Mouse (Mus musculus): ENCODE results near the gene Fam149a. TPM values are rescaled to one million over a fixed set of nuclear protein-coding genes. Genes with fewer than 3 reads are reported as not detected.
"Not testable (repeated sequence)": the region's sequence is repeated elsewhere in the genome, so short reads cannot be mapped to it uniquely, and the experiment has no call there.

The Fam149a gene
- polyA plus RNA-seq, 1 experiment from 2014 or later = 1.6 TPM

GRCm38 (mm10) chr8:45330856-45331255 is 51.2 kb downstream of the Fam149a start:
- Histone ChIP-seq H3K36me3 (no peaks in the 10 kb centered on the region), H3K4me1 (replicated peaks) (peaks cover 5% of the 10 kb centered on the region; the same call in 1 of the 2 replicates), H3K4me2 (no peak overlapping the region), H3K9ac (no peak overlapping the region), H3K27me3 (no peaks in the 10 kb centered on the region), H3K27ac (no peak overlapping the region), H3K4me3 (replicated peaks) (no peak overlapping the region), H3K9me3 (replicated peaks) (no peaks in the 10 kb centered on the region)
- 30% methylated on average over 3 of the region's 3 CpGs for WGBS (ENCODE audit: insufficient replicate concordance)
- no peak for ATAC-seq (ENCODE audit: low read depth)
- no peak for DNase-seq

DNA sequence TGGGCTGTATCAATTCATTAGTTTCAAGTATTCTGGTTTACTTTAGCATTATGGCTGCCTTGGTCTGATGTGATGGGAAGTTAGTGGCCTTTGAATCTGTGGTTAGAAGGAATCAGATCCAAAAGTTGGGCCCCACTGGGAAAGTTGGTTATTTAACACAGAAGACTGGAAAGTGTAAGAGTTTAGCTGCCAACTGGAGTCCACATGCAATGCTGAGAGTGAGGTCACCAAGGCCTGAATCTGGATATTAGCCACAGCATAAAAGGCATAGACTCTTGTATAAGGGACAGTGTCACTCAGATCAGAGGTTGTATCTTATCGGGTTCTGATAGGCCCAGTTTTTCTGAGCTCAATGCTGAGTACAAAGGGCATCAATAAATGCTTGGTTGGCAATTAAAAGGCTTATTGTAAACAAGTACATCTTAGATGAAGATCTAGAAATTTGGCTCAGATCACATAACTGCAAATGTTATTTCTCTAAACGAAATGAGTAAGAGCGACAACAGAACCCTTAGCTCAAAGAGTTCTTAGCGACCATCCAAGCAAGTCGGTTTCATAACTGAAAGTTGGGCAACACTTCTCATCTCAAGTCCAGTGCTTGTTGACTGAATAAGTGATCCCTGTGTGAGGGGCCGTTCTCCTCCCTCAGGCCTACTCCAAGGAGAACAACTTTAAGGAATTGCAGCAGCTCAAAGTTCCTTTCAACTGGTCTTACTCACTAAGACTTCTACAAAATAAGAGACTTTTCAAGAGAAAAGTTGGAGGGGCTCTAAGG is 52.7 kb downstream of the Fam149a start:
- Histone ChIP-seq H3K36me3 (no peaks in the 10 kb centered on the region), H3K4me1 (replicated peaks) (peaks cover 5% of the 10 kb centered on the region; the same call in 1 of the 2 replicates), H3K9me3 (replicated peaks) (no peaks in the 10 kb centered on the region), H3K27ac (no peak overlapping the region), H3K4me2 (no peak overlapping the region), H3K4me3 (replicated peaks) (no peak overlapping the region), H3K27me3 (no peaks in the 10 kb centered on the region), H3K9ac (no peak overlapping the region)
- DNase-seq (no peak), ATAC-seq (ENCODE audit: low read depth) (no peak)
- 71% methylated on average over 6 of the region's 6 CpGs for WGBS (ENCODE audit: insufficient replicate concordance)

- not testable (repeated sequence) for H3K4me3 ChIP-seq (replicated peaks); H3K36me3 ChIP-seq; DNase-seq; H3K4me1 ChIP-seq (replicated peaks); ATAC-seq (ENCODE audit: low read depth); H3K27me3 ChIP-seq; H3K9ac ChIP-seq; H3K4me2 ChIP-seq; H3K9me3 ChIP-seq (replicated peaks); H3K27ac ChIP-seq
Measured at GRCm38 (mm10) chr8:45327076-45327475, 55.0 kb downstream of the Fam149a start.

DNA sequence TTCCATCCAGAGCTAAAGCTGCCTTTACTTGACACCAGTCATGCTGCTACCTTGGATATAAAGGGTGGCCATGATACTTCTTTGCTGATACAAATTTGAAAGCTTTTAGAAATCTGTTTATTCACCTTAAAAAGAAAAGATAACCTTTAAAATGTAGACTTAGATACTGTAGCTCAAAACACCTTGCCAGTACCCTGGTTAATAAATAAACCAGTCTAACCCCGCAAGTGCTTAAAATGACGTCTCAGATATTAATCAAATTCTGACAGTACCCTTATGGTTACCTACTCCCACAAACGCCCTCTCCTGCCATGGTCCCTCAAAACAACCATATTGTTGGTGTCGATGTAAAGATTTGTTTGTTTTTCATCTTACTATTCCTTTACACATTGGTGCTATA is 57.9 kb downstream of the Fam149a start:
- no peak overlapping the region for H3K27ac ChIP-seq
- no peak overlapping the region for H3K9ac ChIP-seq
- 62% methylated on average over 4 of the region's 4 CpGs for WGBS (ENCODE audit: insufficient replicate concordance)
- no peak overlapping the region for H3K4me3 ChIP-seq (replicated peaks)
- ATAC-seq (ENCODE audit: low read depth) = no peak
- H3K27me3 ChIP-seq = no peaks in the 10 kb centered on the region
- DNase-seq = no peak
- no peaks in the 10 kb centered on the region for H3K36me3 ChIP-seq
- H3K4me2 ChIP-seq = no peak overlapping the region
- H3K9me3 ChIP-seq (replicated peaks) = no peaks in the 10 kb centered on the region
- H3K4me1 ChIP-seq (replicated peaks) = no peaks in the 10 kb centered on the region

GRCm38 (mm10) chr8:45321365-45321764 is 60.7 kb downstream of the Fam149a start:
- Histone ChIP-seq H3K36me3 (no peaks in the 10 kb centered on the region), H3K4me1 (replicated peaks) (no peaks in the 10 kb centered on the region), H3K4me2 (no peak overlapping the region), H3K4me3 (replicated peaks) (no peak overlapping the region), H3K27ac (no peak overlapping the region), H3K27me3 (no peaks in the 10 kb centered on the region), H3K9me3 (replicated peaks) (no peaks in the 10 kb centered on the region), H3K9ac (no peak overlapping the region)
- ATAC-seq (ENCODE audit: low read depth) (no peak), DNase-seq (no peak)
- 50% methylated on average over 2 of the region's 2 CpGs for WGBS (ENCODE audit: insufficient replicate concordance)

DNA sequence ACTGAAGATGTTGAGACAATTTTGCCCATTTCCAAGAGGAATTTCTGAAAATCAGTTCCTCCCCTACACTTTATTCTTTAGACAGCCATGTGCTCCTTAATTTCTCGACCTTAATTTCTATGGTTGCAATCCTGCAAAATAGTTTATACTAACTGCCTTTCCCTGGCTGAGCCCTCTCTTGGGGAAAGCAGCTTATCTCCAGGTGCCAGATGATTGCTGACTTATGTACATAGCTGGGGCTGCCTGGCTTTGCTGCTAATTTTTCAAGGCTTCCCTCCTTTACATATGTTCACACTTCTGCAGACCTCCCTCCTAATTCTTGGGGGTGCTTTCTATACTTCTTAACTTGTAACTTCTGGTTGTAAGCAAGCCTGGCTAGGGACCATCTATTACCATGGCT is 61.2 kb downstream of the Fam149a start:
- DNase-seq (no peak), ATAC-seq (ENCODE audit: low read depth) (no peak)
- H3K4me1 ChIP-seq (replicated peaks) = no peaks in the 10 kb centered on the region
- no peaks in the 10 kb centered on the region for H3K36me3 ChIP-seq
- H3K27me3 ChIP-seq = no peaks in the 10 kb centered on the region
- 34% methylated on average over 1 of the region's 1 CpGs for WGBS (ENCODE audit: insufficient replicate concordance)
- no peak overlapping the region for H3K4me3 ChIP-seq (replicated peaks)
- H3K27ac ChIP-seq = no peak overlapping the region
- no peak overlapping the region for H3K9ac ChIP-seq
- H3K4me2 ChIP-seq = no peak overlapping the region
- no peaks in the 10 kb centered on the region for H3K9me3 ChIP-seq (replicated peaks)

GRCm38 (mm10) chr8:45310967-45311366 is 71.1 kb downstream of the Fam149a start:
- no peaks in the 10 kb centered on the region for H3K36me3 ChIP-seq
- no peak overlapping the region for H3K4me3 ChIP-seq (replicated peaks)
- no peak overlapping the region for H3K9ac ChIP-seq
- no peaks in the 10 kb centered on the region for H3K27me3 ChIP-seq
- H3K4me1 ChIP-seq (replicated peaks) = no peaks in the 10 kb centered on the region
- no peak for DNase-seq
- no peak for ATAC-seq (ENCODE audit: low read depth)
- 62% methylated on average over 4 of the region's 4 CpGs for WGBS (ENCODE audit: insufficient replicate concordance)
- no peak overlapping the region for H3K4me2 ChIP-seq
- no peak overlapping the region for H3K27ac ChIP-seq
- H3K9me3 ChIP-seq (replicated peaks) = no peaks in the 10 kb centered on the region

DNA sequence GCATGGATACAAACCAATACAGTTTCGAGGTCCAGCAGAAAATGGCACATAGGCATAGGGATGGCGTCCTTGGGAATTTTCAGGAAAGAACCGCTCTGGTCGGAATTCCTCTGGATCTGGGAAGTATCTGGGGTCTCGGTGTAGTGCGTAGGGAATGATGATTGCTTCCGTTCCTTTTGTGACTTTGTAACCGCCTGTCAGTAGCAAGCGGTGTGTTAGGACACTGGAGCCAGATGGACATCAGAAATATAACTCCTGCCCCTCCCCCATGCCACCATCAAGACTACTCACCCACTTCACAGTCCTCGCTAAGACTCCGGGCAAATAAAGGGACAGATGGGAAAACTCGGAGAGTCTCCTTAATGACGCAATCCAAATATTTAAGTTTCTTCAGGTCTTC is 73.7 kb downstream of the Fam149a start, which contains the start of gene Gm45753:
Gene Gm45753, minus strand, starts transcription at position 101 of the 400 bp plus-strand sequence.
- no peak within 1 kb of the TSS for H3K27ac ChIP-seq
- H3K4me2 ChIP-seq = no peak within 1 kb of the TSS
- H3K9me3 ChIP-seq (replicated peaks) = no peaks in the 10 kb centered on the region
- no peak for ATAC-seq (ENCODE audit: low read depth)
- no peak within 1 kb of the TSS for H3K9ac ChIP-seq
- no peak within 1 kb of the TSS for H3K4me3 ChIP-seq (replicated peaks)
- H3K36me3 ChIP-seq = no peaks in the 10 kb centered on the region
- no peaks in the 10 kb centered on the region for H3K4me1 ChIP-seq (replicated peaks)
- 77% methylated on average over 13 of the region's 13 CpGs for WGBS (ENCODE audit: insufficient replicate concordance)
- no peaks in the 10 kb centered on the region for H3K27me3 ChIP-seq
- no peak for DNase-seq

DNA sequence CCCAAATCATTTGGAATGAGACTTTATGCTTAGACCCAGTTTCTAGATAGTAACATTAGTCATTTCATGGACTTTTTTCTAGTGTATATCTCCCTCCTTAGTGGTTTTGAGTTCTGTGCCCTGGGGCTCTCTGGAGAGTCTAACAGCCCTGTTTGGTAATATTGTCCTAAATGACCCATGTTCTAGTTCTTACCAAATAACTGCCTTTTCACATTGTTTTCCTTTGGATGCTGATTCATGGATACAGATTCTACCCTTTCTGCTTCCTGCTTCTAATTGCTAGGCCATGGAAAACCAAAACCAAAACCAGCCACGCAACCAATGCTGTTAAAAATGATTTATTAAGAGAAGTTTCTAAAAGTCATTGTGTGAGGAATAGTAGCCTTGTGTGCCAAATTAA is 76.6 kb downstream of the Fam149a start:
- DNase-seq = no peak
- WGBS (ENCODE audit: insufficient replicate concordance) = 73% methylated on average over 1 of the region's 1 CpGs
- no peak overlapping the region for H3K27ac ChIP-seq

GRCm38 (mm10) chr8:45304354-45304753 is 77.7 kb downstream of the Fam149a start:
- ATAC-seq (ENCODE audit: low read depth) (no peak), DNase-seq (no peak)

More for the DNA sequence above, 76.6 kb downstream of the Fam149a start:
- no peaks in the 10 kb centered on the region for H3K36me3 ChIP-seq
- no peaks in the 10 kb centered on the region for H3K27me3 ChIP-seq
- H3K9me3 ChIP-seq (replicated peaks) = no peaks in the 10 kb centered on the region
- ATAC-seq (ENCODE audit: low read depth) = no peak
- H3K9ac ChIP-seq = no peak overlapping the region
- no peak overlapping the region for H3K4me3 ChIP-seq (replicated peaks)
- no peak overlapping the region for H3K4me2 ChIP-seq
- H3K4me1 ChIP-seq (replicated peaks) = no peaks in the 10 kb centered on the region

DNA sequence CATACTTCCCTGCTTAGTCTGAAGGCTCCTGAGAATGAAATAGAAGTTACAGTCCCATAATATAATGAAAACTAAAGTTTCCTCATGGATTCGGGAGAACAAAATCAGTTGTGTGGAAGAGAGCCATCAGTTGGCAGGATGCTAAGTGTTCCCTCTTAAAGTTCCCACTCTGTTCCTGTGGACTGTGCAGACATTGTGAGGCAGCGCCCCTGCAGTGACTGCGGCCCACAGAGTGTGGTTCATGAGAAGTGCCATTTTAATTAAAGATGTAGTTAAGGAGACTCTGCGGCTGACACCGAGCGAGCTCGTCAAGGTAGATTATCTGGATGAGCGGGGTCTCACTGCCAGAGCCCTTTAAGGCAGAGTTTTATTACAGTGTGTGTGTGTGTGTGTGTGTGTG is 79.7 kb downstream of the Fam149a start:
- H3K9ac ChIP-seq = no peak overlapping the region
- no peaks in the 10 kb centered on the region for H3K36me3 ChIP-seq
- WGBS (ENCODE audit: insufficient replicate concordance) = 77% methylated on average over 8 of the region's 8 CpGs
- no peak overlapping the region for H3K27ac ChIP-seq
- no peaks in the 10 kb centered on the region for H3K4me1 ChIP-seq (replicated peaks)
- ATAC-seq (ENCODE audit: low read depth) = no peak
- H3K27me3 ChIP-seq = no peaks in the 10 kb centered on the region
- DNase-seq = no peak
- no peak overlapping the region for H3K4me3 ChIP-seq (replicated peaks)
- no peaks in the 10 kb centered on the region for H3K9me3 ChIP-seq (replicated peaks)
- H3K4me2 ChIP-seq = no peak overlapping the region

More at GRCm38 (mm10) chr8:45304354-45304753, 77.7 kb downstream of the Fam149a start:
- H3K9ac ChIP-seq = no peak overlapping the region
- H3K27me3 ChIP-seq = no peaks in the 10 kb centered on the region
- no peaks in the 10 kb centered on the region for H3K4me1 ChIP-seq (replicated peaks)
- no peaks in the 10 kb centered on the region for H3K36me3 ChIP-seq
- 59% methylated on average over 3 of the region's 3 CpGs for WGBS (ENCODE audit: insufficient replicate concordance)
- no peak overlapping the region for H3K27ac ChIP-seq
- H3K4me3 ChIP-seq (replicated peaks) = no peak overlapping the region
- no peaks in the 10 kb centered on the region for H3K9me3 ChIP-seq (replicated peaks)
- no peak overlapping the region for H3K4me2 ChIP-seq

GRCm38 (mm10) chr8:45295276-45295675 is 86.8 kb downstream of the Fam149a start:
- ATAC-seq (ENCODE audit: low read depth) (no peak), DNase-seq (no peak)
- no peak overlapping the region for H3K27ac ChIP-seq
- H3K27me3 ChIP-seq = no peaks in the 10 kb centered on the region
- no peaks in the 10 kb centered on the region for H3K4me1 ChIP-seq (replicated peaks)
- H3K9me3 ChIP-seq (replicated peaks) = no peaks in the 10 kb centered on the region
- 70% methylated on average over 6 of the region's 6 CpGs for WGBS (ENCODE audit: insufficient replicate concordance)
- no peak overlapping the region for H3K9ac ChIP-seq
- H3K36me3 ChIP-seq = no peaks in the 10 kb centered on the region
- no peak overlapping the region for H3K4me3 ChIP-seq (replicated peaks)
- no peak overlapping the region for H3K4me2 ChIP-seq

All from liver, embryonic 13.5 days (tissue).